In the genomic region with DNA sequence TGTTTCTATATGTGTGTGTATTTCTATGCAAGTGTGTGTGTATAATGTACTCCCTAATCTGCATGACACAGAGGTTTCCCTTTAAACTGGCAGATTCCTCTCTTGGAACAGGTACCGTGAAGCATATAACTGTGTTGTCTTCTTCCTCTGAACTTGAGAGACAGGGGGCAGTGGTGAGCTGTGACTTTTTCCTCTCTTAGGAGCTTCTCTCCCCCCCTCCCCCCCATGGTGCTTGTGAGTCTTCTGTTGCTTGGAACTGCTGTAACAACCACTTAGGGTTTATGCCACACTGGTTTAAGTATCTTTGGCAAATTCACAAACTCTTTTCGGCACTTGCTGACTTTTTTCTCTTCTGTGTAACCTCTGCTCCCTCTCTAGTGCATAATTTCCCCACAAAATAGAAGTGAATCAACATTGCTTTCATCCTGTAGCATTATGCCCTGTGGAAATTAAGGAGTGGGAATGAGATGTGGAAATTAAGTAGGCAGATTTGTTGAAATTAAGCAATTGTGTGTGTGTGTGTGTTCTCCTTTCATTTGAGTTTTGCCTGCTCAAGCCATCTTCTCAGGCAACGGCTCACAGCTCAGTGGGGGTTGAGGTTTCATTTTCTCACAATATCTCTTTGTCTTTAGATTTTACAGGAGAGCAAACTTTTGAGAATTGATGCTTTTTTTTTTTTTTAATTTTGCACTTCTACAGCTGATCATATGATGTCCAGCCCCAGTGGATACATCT, we compare ENCODE assay signal across 8 mouse cellular contexts. TPM values are rescaled to one million over a fixed set of nuclear protein-coding genes. Genes with fewer than 3 reads are reported as not detected.
DNase-seq lines count a peak whose midpoint lies in the region; ATAC-seq and TF ChIP-seq lines count a peak whose summit lies in the region.
"Had no signal": no experiment of that assay in that cellular context is flagged by ENCODE, and none has a peak within 500 bp of the region (broad histone marks: within the 10 kb centered on the region; RNA-seq: fewer than 3 reads in every experiment).

No protein-coding gene starts in this region.

- H3K4me2 ChIP-seq in liver, embryonic 12.5 days, result no peak overlapping the region
- H3K4me2 ChIP-seq: neural tube, embryonic 12.5 days had no signal

- DNase-seq in liver, adult 2 months (ENCODE audit: extremely low read depth, low read depth, low spot score), result peak; percentile 66
- DNase-seq in WW6 (ENCODE audit: low read depth, low spot score), result peak; percentile 72
- peak; percentile 89 for DNase-seq in cerebellum, adult 8-10 months
- DNase-seq in thymus, postnatal 0 days (ENCODE audit: low spot score), result peak; percentile 91

- H3K9ac ChIP-seq in liver, adult 2 months (ENCODE audit: low read depth, low read length), result no peak overlapping the region
- H3K9ac ChIP-seq in liver, embryonic 12.5 days, result no peak overlapping the region
- H3K9ac ChIP-seq: neural tube, embryonic 12.5 days had no signal

- H3K27me3 ChIP-seq in liver, adult 2 months (ENCODE audit: control insufficient read depth, insufficient read depth, low read length), result no peaks in the 10 kb centered on the region
- H3K27me3 ChIP-seq in liver, embryonic 12.5 days (replicated peaks), result no peaks in the 10 kb centered on the region
- H3K27me3 ChIP-seq in megakaryocyte, embryonic 14.5 days (replicated peaks), result no peaks in the 10 kb centered on the region
- H3K27me3 ChIP-seq: neural tube, embryonic 12.5 days had no signal

- no peak overlapping the region for H3K4me3 ChIP-seq in liver, adult 2 months (ENCODE audit: insufficient read depth, low read depth, low read length)
- no peak overlapping the region for H3K4me3 ChIP-seq in liver, embryonic 12.5 days
- peak overlapping the region; percentile 4 for H3K4me3 ChIP-seq in megakaryocyte, embryonic 14.5 days (replicated peaks)
- H3K4me3 ChIP-seq: neural tube, embryonic 12.5 days had no signal

- ATAC-seq in liver, embryonic 12.5 days, result no peak
- ATAC-seq in inflammation-experienced regulatory T-cells, adult 6 months, result peak; percentile 55

- no peaks in the 10 kb centered on the region for H3K9me3 ChIP-seq in liver, embryonic 12.5 days (replicated peaks)
- H3K9me3 ChIP-seq in megakaryocyte, embryonic 14.5 days, result no peaks in the 10 kb centered on the region
- H3K9me3 ChIP-seq: neural tube, embryonic 12.5 days had no signal

- no peak for TF ChIP-seq POLR2A in liver, adult 2 months (IDR thresholded peaks at IDR 0.05; ENCODE audit: extremely low read depth, insufficient read depth, low read length)

- H3K79me2 ChIP-seq in liver, adult 2 months (ENCODE audit: control insufficient read depth, insufficient read depth, low read length), result no peaks in the 10 kb centered on the region

- TF ChIP-seq CTCF in liver, adult 2 months (IDR thresholded peaks at IDR 0.05; ENCODE audit: low read depth, low read length), result 0 out of 2 replicates have a peak, but pooled peaks have one; percentile 7

- WGBS in liver, adult 2 months, result 63% methylated on average over 3 of the region's 3 CpGs
- WGBS in liver, embryonic 12.5 days (ENCODE audit: insufficient replicate concordance), result 59% methylated on average over 3 of the region's 3 CpGs

- H3K36me3 ChIP-seq in liver, adult 2 months (ENCODE audit: control insufficient read depth, insufficient read depth, low read length), result no peaks in the 10 kb centered on the region
- no peaks in the 10 kb centered on the region for H3K36me3 ChIP-seq in liver, embryonic 12.5 days
- H3K36me3 ChIP-seq in megakaryocyte, embryonic 14.5 days (replicated peaks; ENCODE audit: low read length), result no peaks in the 10 kb centered on the region
- H3K36me3 ChIP-seq: neural tube, embryonic 12.5 days had no signal

- no peaks in the 10 kb centered on the region for H3K4me1 ChIP-seq in liver, adult 2 months (ENCODE audit: control insufficient read depth, insufficient read depth, low read length)
- H3K4me1 ChIP-seq in liver, embryonic 12.5 days, result no peaks in the 10 kb centered on the region
- peaks cover 46% of the 10 kb centered on the region for H3K4me1 ChIP-seq in megakaryocyte, embryonic 14.5 days
- H3K4me1 ChIP-seq: neural tube, embryonic 12.5 days had no signal

- no peak overlapping the region for H3K27ac ChIP-seq in liver, adult 2 months (replicated peaks; ENCODE audit: insufficient read depth, low read depth, low read length)
- no peak overlapping the region for H3K27ac ChIP-seq in liver, embryonic 12.5 days
- H3K27ac ChIP-seq: neural tube, embryonic 12.5 days had no signal

RNA-seq across cellular contexts. Expression of a gene that starts 6.9 kb away (rescaled TPM):
- 0.83 and 1.6 TPM in 2 replicates for total RNA-seq in liver, adult 2 months (2014; rRNA removed)
- polyA plus RNA-seq in liver, adult 2 months (2012; rRNA removed), result 0.78 and 0.87 TPM in 2 replicates
- 2.0 TPM in 2 replicates for polyA plus RNA-seq in liver, embryonic 12.5 days (2016; fragmentation: Nextera tagmentation; extraction: Ambion mirVana)
- 100 to 1,000 TPM; 410 to 567 (median 415) TPM for polyA plus RNA-seq in inflammation-experienced regulatory T-cells, adult 6 months (2017; shearing (Covaris generic))
- 3.6 TPM in 1 of 2 replicates, not detected in the other for polyA plus RNA-seq in megakaryocyte, embryonic 14.5 days (2012; ENCODE audit: insufficient read depth, low replicate concordance)
- 59.5 and 64.6 TPM in 2 replicates for polyA plus RNA-seq in thymus, postnatal 0 days (2015; fragmentation: Nextera tagmentation; extraction: Ambion mirVana)

RNA-seq across cellular contexts. Expression of a gene that starts 20.3 kb away (rescaled TPM):
- total RNA-seq in liver, adult 2 months (2014; rRNA removed), result 0.60 TPM in 1 of 2 replicates, not detected in the other
- polyA plus RNA-seq in liver, adult 2 months (2012; rRNA removed), result not detected in 2 replicates
- 1.6 and 1.7 TPM in 2 replicates for polyA plus RNA-seq in liver, embryonic 12.5 days (2016; fragmentation: Nextera tagmentation; extraction: Ambion mirVana)
- 1 to 10 TPM in 2 of 3 experiments, under 1 TPM in 1; 0.93 to 9.9 (median 6.3) TPM for polyA plus RNA-seq in inflammation-experienced regulatory T-cells, adult 6 months (2017; shearing (Covaris generic))
- polyA plus RNA-seq in megakaryocyte, embryonic 14.5 days (2012; ENCODE audit: insufficient read depth, low replicate concordance), result not detected in 2 replicates
- 1.1 and 2.4 TPM in 2 replicates for polyA plus RNA-seq in thymus, postnatal 0 days (2015; fragmentation: Nextera tagmentation; extraction: Ambion mirVana)
- polyA plus RNA-seq: neural tube, embryonic 12.5 days had no signal

RNA-seq across cellular contexts. Expression of a gene that starts 43.4 kb away (rescaled TPM):
- 0.55 TPM in 1 of 2 replicates, not detected in the other for total RNA-seq in liver, adult 2 months (2014; rRNA removed)
- polyA plus RNA-seq in liver, adult 2 months (2012; rRNA removed), result 0.05 and 0.20 TPM in 2 replicates
- 0.56 and 0.60 TPM in 2 replicates for polyA plus RNA-seq in liver, embryonic 12.5 days (2016; fragmentation: Nextera tagmentation; extraction: Ambion mirVana)
- polyA plus RNA-seq in inflammation-experienced regulatory T-cells, adult 6 months (2017; shearing (Covaris generic)), result under 1 TPM in 2 of 3 experiments, not detected in 1; 0.13 to 0.78 TPM
- not detected in 2 replicates for polyA plus RNA-seq in megakaryocyte, embryonic 14.5 days (2012; ENCODE audit: insufficient read depth, low replicate concordance)
- polyA plus RNA-seq in thymus, postnatal 0 days (2015; fragmentation: Nextera tagmentation; extraction: Ambion mirVana), result 0.19 and 0.29 TPM in 2 replicates

RNA-seq across cellular contexts. Expression of a gene that starts 43.4 kb away (rescaled TPM):
- total RNA-seq in liver, adult 2 months (2014; rRNA removed), result 22.1 and 23.4 TPM in 2 replicates
- polyA plus RNA-seq in liver, adult 2 months (2012; rRNA removed), result 9.3 and 10.7 TPM in 2 replicates
- polyA plus RNA-seq in liver, embryonic 12.5 days (2016; fragmentation: Nextera tagmentation; extraction: Ambion mirVana), result 18.7 and 19.4 TPM in 2 replicates
- 10 to 100 TPM; 16.5 to 21.5 (median 16.7) TPM for polyA plus RNA-seq in inflammation-experienced regulatory T-cells, adult 6 months (2017; shearing (Covaris generic))
- polyA plus RNA-seq in megakaryocyte, embryonic 14.5 days (2012; ENCODE audit: insufficient read depth, low replicate concordance), result 2.8 and 3.6 TPM in 2 replicates
- polyA plus RNA-seq in thymus, postnatal 0 days (2015; fragmentation: Nextera tagmentation; extraction: Ambion mirVana), result 24.8 and 26.4 TPM in 2 replicates

RNA-seq across cellular contexts. Expression of a gene that starts 43.5 kb away (rescaled TPM):
- 2.5 and 3.3 TPM in 2 replicates for total RNA-seq in liver, adult 2 months (2014; rRNA removed)
- 5.6 and 6.5 TPM in 2 replicates for polyA plus RNA-seq in liver, adult 2 months (2012; rRNA removed)
- 28.4 and 30.8 TPM in 2 replicates for polyA plus RNA-seq in liver, embryonic 12.5 days (2016; fragmentation: Nextera tagmentation; extraction: Ambion mirVana)
- 10 to 100 TPM; 16.5 to 23.8 (median 17.7) TPM for polyA plus RNA-seq in inflammation-experienced regulatory T-cells, adult 6 months (2017; shearing (Covaris generic))
- polyA plus RNA-seq in megakaryocyte, embryonic 14.5 days (2012; ENCODE audit: insufficient read depth, low replicate concordance), result 3.1 and 10.5 TPM in 2 replicates
- 47.8 and 50.9 TPM in 2 replicates for polyA plus RNA-seq in thymus, postnatal 0 days (2015; fragmentation: Nextera tagmentation; extraction: Ambion mirVana)

Comparison
In these comparisons a context has a peak if more than half of its experiments do, and no peak if none do; other contexts are left out.
1. RNA of a gene that starts 6.9 kb away (polyA plus RNA-seq): 410 to 567 TPM in inflammation-experienced regulatory T-cells, adult 6 months and 59.5 to 64.6 TPM in thymus, postnatal 0 days; 3.6 TPM in megakaryocyte, embryonic 14.5 days, 2.0 TPM in liver, embryonic 12.5 days and 0.78 to 0.87 TPM in liver, adult 2 months; every median in the first group is over 10 times any median in the second.
2. Peak in every context shown above with its lines, with median percentiles within 50 percentile points of each other: DNase-seq.